Mouse (Mus musculus) bone marrow, adult 2 months (tissue): ENCODE measurements around the gene Lyst.

Experiments used
- CTCF ChIP-seq: fragments of 200-500 bp; IDR thresholded peaks from 2 replicates; pipeline ENCODE4 v1.5.1; 2011; ENCODE audit warnings: low read length, control low read depth; ENCODE audit not compliant: control insufficient read depth, insufficient read depth
- POLR2A ChIP-seq: fragments of 200-500 bp; IDR thresholded peaks from 2 replicates; pipeline ENCODE4 v1.6.1; 2011; ENCODE audit warnings: low read depth, mild to moderate bottlenecking, control low read depth, low read length, borderline replicate concordance; ENCODE audit not compliant: control insufficient read depth

GRCm38 (mm10) chr13:13786971-13787370 is 196.8 kb downstream of the Lyst start:
- TF ChIP-seq CTCF, result no peak
- no peak for TF ChIP-seq POLR2A
